Mouse (Mus musculus): Measurements from ENCODE around the gene Rgs7.

DNA sequence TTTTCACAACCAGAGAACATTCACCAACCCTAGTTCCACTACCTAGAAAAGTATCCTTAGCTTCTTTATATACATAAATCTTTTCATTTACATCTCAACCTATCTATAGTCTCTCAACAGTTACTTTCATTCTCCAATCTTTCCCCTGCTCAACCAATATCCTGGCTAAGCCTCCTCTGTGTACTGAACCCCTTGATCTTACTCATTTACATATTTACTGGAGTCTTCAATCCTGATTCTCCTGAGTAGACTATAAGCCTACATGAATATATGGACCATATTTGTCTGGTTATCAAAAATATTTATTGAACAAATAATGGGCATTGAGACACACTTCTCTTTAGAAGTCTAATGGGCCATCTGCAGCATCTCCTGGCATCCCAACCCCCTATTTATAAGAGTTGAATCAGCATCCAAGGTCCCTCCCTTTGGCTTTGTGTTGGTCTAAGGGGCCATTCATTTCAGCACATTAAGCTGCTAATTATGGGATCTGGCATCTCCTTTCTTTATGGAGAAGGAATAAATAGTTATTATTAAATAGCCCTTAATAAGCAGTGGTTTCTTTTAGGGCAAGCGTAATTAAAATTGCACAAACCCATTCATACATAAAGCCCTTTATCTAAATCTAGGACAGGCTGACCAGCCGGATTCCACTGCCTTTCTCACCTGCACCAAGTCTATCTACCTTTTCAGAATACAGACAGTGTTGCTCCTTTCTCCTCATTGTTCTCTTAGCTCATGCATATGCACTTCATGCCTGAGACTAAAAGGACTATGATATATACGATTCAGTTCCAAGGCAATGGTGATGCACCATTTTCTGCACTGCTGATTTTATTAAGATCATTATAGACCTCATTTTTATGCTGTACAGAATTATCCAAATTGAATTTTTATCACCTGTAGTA lies 270.5 kb downstream of the Rgs7 start:
- TF ChIP-seq CTCF (IDR thresholded peaks at IDR 0.05; ENCODE audit: extremely low read depth, insufficient read depth, insufficient read length, insufficient replicate concordance) (no peak), POLR2A (IDR thresholded peaks at IDR 0.05; ENCODE audit: low read depth, low read length) (no peak)

All from spleen, adult 2 months (tissue).